Mouse (Mus musculus): ENCODE measurements at regions not wholly inside any gene's neighbourhood (a gene's known extent, or its start where the extent isn't known, plus 50 kb on each side); places are given as distances from the start of the nearest gene placed in this dataset.

DNA sequence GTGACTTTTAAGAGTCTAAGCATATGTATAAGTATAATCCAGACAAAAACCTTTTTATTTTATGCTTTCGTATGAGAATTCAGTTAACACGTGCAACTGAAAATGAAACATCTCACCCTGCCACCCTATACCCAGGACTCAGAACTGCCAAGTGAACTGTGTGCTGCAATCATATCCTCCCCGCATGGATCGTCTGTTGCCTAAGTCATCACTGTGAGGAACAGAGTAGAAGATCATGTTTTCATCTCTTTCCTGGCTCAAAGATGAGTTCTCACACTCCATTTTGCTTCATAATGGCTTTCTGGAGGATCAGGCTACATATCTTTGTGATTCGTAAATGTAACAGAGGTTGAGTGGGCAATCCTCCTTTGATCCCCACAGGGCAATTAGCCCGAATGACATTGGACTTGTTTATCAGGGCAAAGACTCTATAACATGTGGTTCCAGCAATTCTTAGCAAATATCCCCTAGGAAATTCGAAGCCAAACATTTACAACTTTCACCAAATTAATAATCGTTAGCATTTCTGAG is 325.9 kb downstream of the Epha7 start:
- WGBS (ENCODE audit: insufficient replicate concordance) = 67% methylated on average over 8 of the region's 8 CpGs
- no peak overlapping the region for H3K4me2 ChIP-seq
- no peaks in the 10 kb centered on the region for H3K9me3 ChIP-seq (replicated peaks)
- no peaks in the 10 kb centered on the region for H3K4me1 ChIP-seq (replicated peaks)
- ATAC-seq (ENCODE audit: low read depth) (no peak), DNase-seq (no peak)
- no peak overlapping the region for H3K4me3 ChIP-seq (replicated peaks)
- no peak overlapping the region for H3K9ac ChIP-seq
- H3K36me3 ChIP-seq = no peaks in the 10 kb centered on the region
- no peaks in the 10 kb centered on the region for H3K27me3 ChIP-seq
- H3K27ac ChIP-seq = no peak overlapping the region

DNA sequence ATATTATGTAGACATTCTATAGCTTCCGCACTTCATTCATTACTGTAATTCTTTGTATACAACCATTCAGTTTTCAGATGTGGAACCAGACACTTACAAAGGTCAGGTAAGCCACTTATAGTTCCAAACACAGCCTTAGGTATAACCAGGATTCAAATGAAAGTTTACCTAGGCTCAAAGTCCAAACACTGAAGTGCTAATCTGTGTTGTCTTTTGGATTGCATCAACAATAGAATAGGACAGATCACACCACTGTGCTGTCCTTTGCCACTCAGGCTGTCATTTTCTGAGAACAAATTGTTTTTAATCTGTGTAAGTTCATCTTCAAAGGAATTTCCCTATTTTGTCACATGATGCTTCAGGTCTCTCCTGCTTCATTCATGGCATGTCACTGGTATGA is 330.5 kb downstream of the Epha7 start:
- DNase-seq (no peak), ATAC-seq (ENCODE audit: low read depth) (no peak)
- Histone ChIP-seq H3K4me1 (replicated peaks) (no peaks in the 10 kb centered on the region), H3K4me2 (no peak overlapping the region), H3K9ac (no peak overlapping the region), H3K36me3 (no peaks in the 10 kb centered on the region), H3K27ac (no peak overlapping the region), H3K9me3 (replicated peaks) (no peaks in the 10 kb centered on the region), H3K27me3 (no peaks in the 10 kb centered on the region), H3K4me3 (replicated peaks) (no peak overlapping the region)
- 91% methylated on average over 1 of the region's 1 CpGs for WGBS (ENCODE audit: insufficient replicate concordance)

DNA sequence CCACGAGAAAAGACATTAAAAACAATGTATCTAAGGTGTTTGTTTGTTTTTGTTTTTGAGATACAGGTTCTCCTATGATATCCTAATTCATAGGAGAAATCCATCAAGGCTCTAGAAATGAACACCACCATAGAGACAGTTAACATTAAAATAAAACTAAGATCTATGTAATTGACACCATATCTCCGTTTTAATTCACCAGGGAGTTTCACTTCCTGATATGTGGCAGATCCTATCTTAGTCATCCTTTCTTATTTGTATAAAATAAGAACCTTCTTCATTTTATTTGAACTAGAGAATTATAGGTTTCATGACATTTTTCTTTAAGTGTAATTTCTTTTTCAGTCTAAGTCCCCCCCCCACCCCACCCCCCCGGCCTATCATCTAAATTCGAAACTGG is 332.3 kb downstream of the Epha7 start:
- Histone ChIP-seq H3K9me3 (replicated peaks) (no peaks in the 10 kb centered on the region), H3K36me3 (no peaks in the 10 kb centered on the region), H3K27me3 (no peaks in the 10 kb centered on the region), H3K4me3 (replicated peaks) (no peak overlapping the region), H3K27ac (no peak overlapping the region), H3K9ac (no peak overlapping the region), H3K4me2 (no peak overlapping the region), H3K4me1 (replicated peaks) (no peaks in the 10 kb centered on the region)
- DNase-seq = no peak
- WGBS (ENCODE audit: insufficient replicate concordance) = 67% methylated on average over 4 of the region's 4 CpGs
- ATAC-seq (ENCODE audit: low read depth) = no peak

DNA sequence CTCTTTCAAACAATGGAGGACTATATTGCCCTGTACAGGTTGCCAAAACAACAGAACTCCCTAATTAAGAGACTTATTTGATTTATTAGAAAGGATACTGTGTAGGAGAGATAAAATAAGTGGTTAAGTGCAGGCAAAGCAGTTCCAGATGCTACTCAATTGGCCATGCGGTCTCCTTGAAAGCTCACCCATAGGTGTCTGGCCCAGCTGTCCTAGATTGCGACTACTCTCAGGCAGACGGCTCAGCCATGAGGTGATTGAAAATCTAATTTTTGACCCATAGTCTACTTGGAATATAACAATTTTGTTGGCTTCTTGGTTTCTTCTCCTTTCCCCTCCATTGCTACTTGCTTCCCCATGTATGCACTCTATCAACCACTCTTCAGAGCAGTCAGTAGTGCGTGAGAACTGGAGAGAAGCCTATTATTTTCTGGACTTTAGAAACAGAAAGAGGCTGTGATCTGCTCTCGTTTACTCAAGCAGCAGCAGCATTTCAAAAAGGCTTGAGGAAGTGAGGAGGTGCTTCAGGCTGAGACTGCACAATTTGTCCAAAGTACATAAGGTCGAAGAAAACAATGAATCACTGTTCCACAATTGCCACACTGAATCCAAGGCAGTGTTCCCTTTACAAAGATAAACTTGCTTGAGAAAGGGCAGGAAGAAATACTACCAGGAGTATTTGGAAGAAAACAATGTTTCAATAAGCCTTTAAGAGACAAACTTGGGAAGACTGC is 339.4 kb downstream of the Epha7 start:
- H3K27me3 ChIP-seq = no peaks in the 10 kb centered on the region
- H3K36me3 ChIP-seq = no peaks in the 10 kb centered on the region
- no peaks in the 10 kb centered on the region for H3K9me3 ChIP-seq (replicated peaks)
- H3K4me1 ChIP-seq (replicated peaks) = no peaks in the 10 kb centered on the region
- WGBS (ENCODE audit: insufficient replicate concordance) = 66% methylated on average over 6 of the region's 6 CpGs
- DNase-seq (no peak), ATAC-seq (ENCODE audit: low read depth) (no peak)
- no peak overlapping the region for H3K4me2 ChIP-seq
- H3K27ac ChIP-seq = no peak overlapping the region
- no peak overlapping the region for H3K4me3 ChIP-seq (replicated peaks)
- H3K9ac ChIP-seq = no peak overlapping the region

DNA sequence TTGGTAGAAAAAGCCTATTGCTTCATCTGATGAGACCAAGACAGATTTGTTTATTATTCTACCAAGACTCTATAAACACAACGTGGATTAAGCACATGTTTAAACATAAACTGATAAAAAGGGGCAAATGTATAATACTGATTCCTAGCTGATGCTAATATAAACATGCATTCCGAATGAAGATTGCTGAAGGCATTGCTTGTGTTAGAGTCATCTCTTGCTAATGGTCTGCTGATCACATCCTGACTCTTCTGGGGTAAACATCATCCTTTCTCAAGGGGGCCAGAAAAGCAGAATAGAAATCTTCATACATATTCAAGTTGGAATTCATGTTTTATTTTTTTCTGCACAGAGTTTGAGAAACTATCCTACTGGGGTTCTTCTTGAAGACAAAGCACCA is 369.6 kb downstream of the Epha7 start:
- Histone ChIP-seq H3K27ac (no peak overlapping the region), H3K27me3 (no peaks in the 10 kb centered on the region), H3K36me3 (no peaks in the 10 kb centered on the region), H3K9me3 (replicated peaks) (no peaks in the 10 kb centered on the region), H3K4me1 (replicated peaks) (no peaks in the 10 kb centered on the region), H3K4me3 (replicated peaks) (no peak overlapping the region), H3K4me2 (no peak overlapping the region), H3K9ac (no peak overlapping the region)
- ATAC-seq (ENCODE audit: low read depth) (no peak), DNase-seq (no peak)
- WGBS (ENCODE audit: insufficient replicate concordance) = 48% methylated on average over 2 of the region's 2 CpGs

DNA sequence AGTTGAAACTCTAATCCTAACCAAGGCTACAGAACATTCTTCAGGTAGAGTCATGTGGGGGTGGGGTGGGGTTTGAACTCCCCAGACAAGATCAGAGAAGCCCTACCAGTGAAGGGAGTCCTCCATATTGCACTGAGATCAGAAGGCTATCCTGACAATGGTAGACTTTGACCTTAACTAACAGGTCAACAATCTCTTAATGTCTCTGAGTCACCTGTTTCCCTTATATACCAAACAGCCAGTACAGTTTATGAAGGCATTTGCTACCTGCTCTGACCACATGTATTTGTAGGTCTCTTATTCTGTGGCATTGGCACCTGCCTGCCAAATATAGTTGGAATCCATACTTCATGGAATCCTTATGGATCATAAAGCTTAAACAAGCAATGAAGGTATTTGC is 370.5 kb downstream of the Epha7 start:
- DNase-seq (no peak), ATAC-seq (ENCODE audit: low read depth) (no peak)
- Histone ChIP-seq H3K4me1 (replicated peaks) (no peaks in the 10 kb centered on the region), H3K4me3 (replicated peaks) (no peak overlapping the region), H3K27me3 (no peaks in the 10 kb centered on the region), H3K27ac (no peak overlapping the region), H3K36me3 (no peaks in the 10 kb centered on the region), H3K9me3 (replicated peaks) (no peaks in the 10 kb centered on the region), H3K9ac (no peak overlapping the region), H3K4me2 (no peak overlapping the region)

DNA sequence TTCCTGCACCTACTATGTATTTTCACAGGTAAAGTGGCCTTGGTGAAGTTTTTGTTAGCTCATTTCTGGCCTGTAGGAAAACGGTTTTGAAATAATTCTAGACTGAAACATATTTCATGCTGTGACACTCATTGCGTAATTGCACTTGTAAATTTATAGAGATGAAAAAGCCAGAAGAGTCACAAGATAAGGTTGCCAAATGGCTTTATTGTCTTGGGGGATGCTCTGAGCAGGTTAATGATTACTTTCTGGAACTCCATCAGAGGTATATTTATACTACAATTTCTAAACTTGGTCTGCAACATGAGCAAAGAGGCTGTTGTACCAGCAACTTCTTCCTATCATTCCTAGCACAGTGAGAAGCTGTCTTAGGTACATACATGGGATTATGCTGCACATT is 370.9 kb downstream of the Epha7 start:
- ATAC-seq (ENCODE audit: low read depth) (no peak), DNase-seq (no peak)
- H3K9me3 ChIP-seq (replicated peaks) = no peaks in the 10 kb centered on the region
- H3K4me2 ChIP-seq = no peak overlapping the region
- H3K36me3 ChIP-seq = no peaks in the 10 kb centered on the region
- no peak overlapping the region for H3K27ac ChIP-seq
- H3K4me3 ChIP-seq (replicated peaks) = no peak overlapping the region
- WGBS (ENCODE audit: insufficient replicate concordance) = 56% methylated on average over 2 of the region's 2 CpGs
- no peaks in the 10 kb centered on the region for H3K4me1 ChIP-seq (replicated peaks)
- no peaks in the 10 kb centered on the region for H3K27me3 ChIP-seq
- no peak overlapping the region for H3K9ac ChIP-seq

DNA sequence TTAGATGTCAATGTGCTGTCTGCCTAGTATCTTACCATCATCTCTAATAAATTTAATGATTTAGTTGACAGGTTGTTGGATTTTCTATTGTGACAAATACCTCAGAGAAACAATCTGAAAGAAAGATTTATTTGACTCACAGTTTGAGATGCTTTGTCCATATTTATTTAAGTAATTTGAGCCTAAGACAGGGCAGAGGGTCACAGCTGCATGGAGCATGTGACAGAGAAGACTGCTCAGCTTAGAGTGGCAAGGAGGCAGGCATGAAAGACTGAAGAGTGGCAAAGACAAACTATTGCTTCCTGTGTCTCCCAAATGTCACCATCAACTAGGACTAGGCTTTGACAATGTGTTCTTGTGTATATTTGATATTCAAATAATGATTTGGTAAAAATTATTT is 388.0 kb downstream of the Epha7 start:
- no peak overlapping the region for H3K4me2 ChIP-seq
- H3K27me3 ChIP-seq = no peaks in the 10 kb centered on the region
- H3K36me3 ChIP-seq = no peaks in the 10 kb centered on the region
- no peak overlapping the region for H3K27ac ChIP-seq
- DNase-seq (no peak), ATAC-seq (ENCODE audit: low read depth) (no peak)
- H3K4me1 ChIP-seq (replicated peaks) = no peaks in the 10 kb centered on the region
- H3K9ac ChIP-seq = no peak overlapping the region
- no peaks in the 10 kb centered on the region for H3K9me3 ChIP-seq (replicated peaks)
- no peak overlapping the region for H3K4me3 ChIP-seq (replicated peaks)
